Mouse (Mus musculus) E14TG2a.4 (cell line): ENCODE data around the gene Tmc6.

Experiments used
- CTCF ChIP-seq: conservative IDR thresholded peaks from 2 replicates; pipeline ENCODE4 v1.5.1; 2014; ENCODE audit warnings: low read length
- NANOG ChIP-seq: IDR thresholded peaks from 2 replicates; pipeline ENCODE4 v1.6.1; 2014; ENCODE audit warnings: borderline replicate concordance, low read length, mixed read lengths

DNA sequence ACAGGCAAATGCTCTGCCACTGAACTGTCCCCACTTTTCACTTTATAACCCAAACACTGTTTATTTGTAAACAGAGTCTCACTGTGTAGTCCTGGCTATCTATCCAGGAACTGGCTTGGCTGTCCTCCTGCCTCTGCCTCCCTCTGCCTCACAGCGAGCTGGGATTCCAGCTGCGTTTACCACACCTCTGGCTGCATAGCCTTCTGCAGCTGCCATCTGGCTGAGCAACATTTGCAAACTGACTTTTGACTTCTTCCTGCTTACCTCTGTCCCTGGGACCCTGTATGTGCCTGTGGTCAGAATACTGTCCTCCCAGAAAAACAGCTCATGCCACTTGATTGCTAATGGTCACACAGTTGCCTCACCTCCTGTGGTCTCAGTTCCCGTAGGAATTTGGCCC is 45.4 kb upstream of the Tmc6 start:
- TF ChIP-seq CTCF (no peak), NANOG (no peak)
